Mouse (Mus musculus): Measurements from ENCODE around the gene Fbxo44.

Fbxo44 gene

GRCm38 (mm10) chr4:148165551-148165950, 5.3 kb upstream of the Fbxo44 start:
- no peak for DNase-seq (ENCODE audit: low spot score in 2 of 2)

GRCm38 (mm10) chr4:148164461-148164860, 4.2 kb upstream of the Fbxo44 start:
- DNase-seq (ENCODE audit: low spot score in 2 of 2) = no peak

- peak; percentile 88 to 89 for DNase-seq (ENCODE audit: low spot score in 2 of 2)
Observed at GRCm38 (mm10) chr4:148164002-148164439, 3.7 kb upstream of the Fbxo44 start.

GRCm38 (mm10) chr4:148159544-148160435, 492 bp downstream of the Fbxo44 start:
- DNase-seq (ENCODE audit: low spot score in 2 of 2) = peak; percentile 98 to 99

- DNase-seq (ENCODE audit: low spot score in 2 of 2) = peak; percentile 71 to 72
Observed at GRCm38 (mm10) chr4:148158436-148159348, 1.6 kb downstream of the Fbxo44 start.

GRCm38 (mm10) chr4:148154982-148155381, 5.3 kb downstream of the Fbxo44 start:
- DNase-seq (ENCODE audit: low spot score in 2 of 2) = no peak

- no peak for DNase-seq (ENCODE audit: low spot score in 2 of 2)
Observed at GRCm38 (mm10) chr4:148154006-148154405, 6.3 kb downstream of the Fbxo44 start.

GRCm38 (mm10) chr4:148152547-148152946, 7.7 kb downstream of the Fbxo44 start:
- DNase-seq (ENCODE audit: low spot score in 2 of 2) = no peak

GRCm38 (mm10) chr4:148151267-148152168, 8.8 kb downstream of the Fbxo44 start, which contains the start of gene Fbxo6:
Gene Fbxo6, minus strand, starts transcription at chr4:148152140.
- peak; percentile 92 for DNase-seq (ENCODE audit: low spot score in 2 of 2)

GRCm38 (mm10) chr4:148150953-148151266, 9.4 kb downstream of the Fbxo44 start:
- DNase-seq (ENCODE audit: low spot score in 2 of 2) = no peak

- DNase-seq (ENCODE audit: low spot score in 2 of 2) = no peak
Observed at GRCm38 (mm10) chr4:148150242-148150641, 10.0 kb downstream of the Fbxo44 start.

GRCm38 (mm10) chr4:148149540-148149939, 10.7 kb downstream of the Fbxo44 start:
- DNase-seq (ENCODE audit: low spot score in 2 of 2) = no peak

GRCm38 (mm10) chr4:148147714-148148113, 12.6 kb downstream of the Fbxo44 start:
- no peak for DNase-seq (ENCODE audit: low spot score in 2 of 2)

- no peak for DNase-seq (ENCODE audit: low spot score in 2 of 2)
Observed at GRCm38 (mm10) chr4:148143721-148144120, 16.6 kb downstream of the Fbxo44 start.

- peak; percentile 93 to 94 for DNase-seq (ENCODE audit: low spot score in 2 of 2)
Observed at GRCm38 (mm10) chr4:148140098-148141011, 19.9 kb downstream of the Fbxo44 start.

GRCm38 (mm10) chr4:148139767-148140097, 20.6 kb downstream of the Fbxo44 start:
- DNase-seq (ENCODE audit: low spot score in 2 of 2) = no peak

- no peak for DNase-seq (ENCODE audit: low spot score in 2 of 2)
Observed at GRCm38 (mm10) chr4:148137503-148137902, 22.8 kb downstream of the Fbxo44 start.

- DNase-seq (ENCODE audit: low spot score in 2 of 2) = no peak
Observed at GRCm38 (mm10) chr4:148134988-148135387, 25.3 kb downstream of the Fbxo44 start.

GRCm38 (mm10) chr4:148131497-148132081, 28.7 kb downstream of the Fbxo44 start:
- DNase-seq (ENCODE audit: low spot score in 2 of 2) = no peak
